Mouse (Mus musculus): ENCODE results near the gene Pde10a.

DNA sequence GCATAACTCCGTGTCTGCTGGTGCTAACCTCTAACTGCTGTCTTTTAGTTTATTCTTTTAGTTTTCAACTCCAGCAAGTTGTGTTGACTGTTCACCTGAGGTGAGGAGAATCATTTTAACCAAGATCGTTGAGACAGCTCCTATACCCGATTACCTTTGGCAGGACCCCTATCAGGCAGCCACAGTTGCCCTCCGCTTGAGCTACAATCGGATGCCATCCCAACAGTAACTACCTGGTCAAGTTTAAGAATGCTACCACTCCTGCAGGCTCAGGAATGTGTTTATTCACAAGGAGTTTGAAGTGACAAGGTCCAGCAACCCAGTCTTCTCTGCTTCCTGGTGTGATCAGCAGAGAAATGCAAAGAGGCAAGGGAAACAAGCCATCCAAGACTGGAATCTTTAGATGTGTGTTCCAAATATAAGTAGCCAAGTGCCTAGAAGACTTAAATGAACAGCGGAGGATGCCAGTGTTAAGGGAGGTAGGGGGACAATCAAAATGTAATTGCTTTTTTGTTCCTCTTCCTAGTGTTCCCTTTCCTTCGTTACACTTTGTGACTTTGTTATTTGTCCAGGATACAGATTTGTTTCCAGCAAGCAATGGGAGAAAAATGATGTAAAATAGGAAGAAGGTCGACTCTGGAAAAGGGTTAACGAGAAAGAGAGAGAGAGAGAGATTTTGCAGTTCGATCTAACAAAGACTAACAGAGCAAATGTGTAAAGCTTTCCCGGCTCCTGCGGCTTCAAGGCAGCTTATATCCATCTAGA lies 273.5 kb downstream of the Pde10a start:
- TF ChIP-seq CTCF (IDR thresholded peaks at IDR 0.05) = no peak
- TF ChIP-seq POLR2A (IDR thresholded peaks at IDR 0.05; ENCODE audit: insufficient read depth, low read depth, low read length) = no peak
- no peak for TF ChIP-seq EP300 (IDR thresholded peaks at IDR 0.05; ENCODE audit: insufficient read depth, low read depth, low read length)
